Mouse (Mus musculus): ENCODE data around the gene Zfand2a.

- TF ChIP-seq CTCF (IDR thresholded peaks at IDR 0.05) (peak; percentile 67), EP300 (IDR thresholded peaks at IDR 0.05) (no peak)
These were observed 39.1 kb downstream of the Zfand2a start for GRCm38 (mm10) chr5:139445258-139445657.

Data from lung, postnatal 0 days (tissue).